Mouse (Mus musculus): ENCODE data around the gene Dusp8. TPM values are rescaled to one million over a fixed set of nuclear protein-coding genes. Genes with fewer than 3 reads are reported as not detected.

Dusp8 gene
- total RNA-seq, 2 experiments from 2014 or later, result 30.7 to 36.6 TPM

- no peak for DNase-seq
These were observed 9.3 kb downstream of the Dusp8 start for GRCm38 (mm10) chr7:142086159-142086905.

GRCm38 (mm10) chr7:142084820-142085219 lies 10.8 kb downstream of the Dusp8 start:
- DNase-seq, result peak; percentile 87 to 90

- DNase-seq, result peak in 1 of 2 experiments; percentile 43
These were observed 11.2 kb downstream of the Dusp8 start for GRCm38 (mm10) chr7:142084395-142084794.

GRCm38 (mm10) chr7:142083588-142084317 lies 11.9 kb downstream of the Dusp8 start:
- peak; percentile 81 to 86 for DNase-seq

- DNase-seq, result no peak
These were observed 13.0 kb downstream of the Dusp8 start for GRCm38 (mm10) chr7:142082607-142083006.

GRCm38 (mm10) chr7:142082179-142082578 lies 13.5 kb downstream of the Dusp8 start:
- no peak for DNase-seq

GRCm38 (mm10) chr7:142081736-142082135 lies 13.9 kb downstream of the Dusp8 start:
- peak in 1 of 2 experiments; percentile 48 for DNase-seq

- DNase-seq, result no peak
These were observed 14.8 kb downstream of the Dusp8 start for GRCm38 (mm10) chr7:142080876-142081275.

- DNase-seq, result no peak
These were observed 16.3 kb downstream of the Dusp8 start for GRCm38 (mm10) chr7:142079365-142079764.

- peak; percentile 50 to 52 for DNase-seq
These were observed 18.5 kb downstream of the Dusp8 start for GRCm38 (mm10) chr7:142077138-142077537.

GRCm38 (mm10) chr7:142074146-142074886 lies 21.3 kb downstream of the Dusp8 start:
- DNase-seq, result peak; percentile 43 to 49

- DNase-seq, result no peak
These were observed 23.9 kb downstream of the Dusp8 start for GRCm38 (mm10) chr7:142071717-142072116.

- DNase-seq, result no peak
These were observed 24.4 kb downstream of the Dusp8 start for GRCm38 (mm10) chr7:142071212-142071578.

- DNase-seq, result peak; percentile 73 to 89
These were observed 25.0 kb downstream of the Dusp8 start for GRCm38 (mm10) chr7:142070458-142071211.

GRCm38 (mm10) chr7:142068429-142068828 lies 27.2 kb downstream of the Dusp8 start:
- no peak for DNase-seq

GRCm38 (mm10) chr7:142060931-142061565 lies 34.6 kb downstream of the Dusp8 start, which contains the start of gene Mob2:
Mob2 (minus strand) TSS chr7:142061065.
- DNase-seq, result peak; percentile 94 to 95

- DNase-seq, result no peak
These were observed 35.3 kb downstream of the Dusp8 start for GRCm38 (mm10) chr7:142060185-142060930.

- DNase-seq, result no peak
These were observed 36.6 kb downstream of the Dusp8 start for GRCm38 (mm10) chr7:142059024-142059423.

- DNase-seq, result peak in 1 of 2 experiments; percentile 40
These were observed 38.5 kb downstream of the Dusp8 start for GRCm38 (mm10) chr7:142057121-142057520.

- peak in 1 of 2 experiments; percentile 54 for DNase-seq
These were observed 39.0 kb downstream of the Dusp8 start for GRCm38 (mm10) chr7:142056601-142057061.
